Mouse (Mus musculus) hindbrain, embryonic 14.5 days (tissue): ENCODE data around the gene Fry. TPM values are rescaled to one million over a fixed set of nuclear protein-coding genes. Genes with fewer than 3 reads are reported as not detected.

ENCODE experiments used
- ATAC-seq: fragments of 200-750 bp; cut with Nextera tagmentation; 2 replicates; pipeline ENCODE4 v1.8.0; 2017; ENCODE audit warnings: moderate number of reproducible peaks, mild to moderate bottlenecking, moderate TSS enrichment, moderate library complexity; ENCODE audit not compliant: low FRiP score
- DNase-seq: peaks from one replicate; pipeline ENCODE4 v3.0.0-alpha.2; 2015; ENCODE audit warnings: low spot score
- H3K27ac ChIP-seq: fragments of 300-500 bp; sonication (generic); 2 replicates; pipeline ENCODE4 v1.5.1; 2014; ENCODE audit warnings: mild to moderate bottlenecking, moderate library complexity
- H3K27me3 ChIP-seq: fragments of 300-500 bp; sonication (generic); 2 replicates; pipeline ENCODE4 v1.6.1; 2014; ENCODE audit warnings: mild to moderate bottlenecking, low read length, mixed read lengths; ENCODE audit not compliant: control insufficient read depth, insufficient read depth
- H3K36me3 ChIP-seq: fragments of 300-500 bp; sonication (generic); replicated peaks from 2 replicates; pipeline ENCODE4 v1.6.1; 2014; ENCODE audit not compliant: control insufficient read depth, insufficient read depth
- H3K4me1 ChIP-seq: fragments of 300-500 bp; sonication (generic); replicated peaks from 2 replicates; pipeline ENCODE4 v1.6.1; 2014; ENCODE audit warnings: antibody characterized with exemption, low read length, mixed read lengths; ENCODE audit not compliant: control insufficient read depth, insufficient read depth
- H3K4me2 ChIP-seq: fragments of 300-500 bp; sonication (generic); replicated peaks from 2 replicates; pipeline ENCODE4 v1.6.1; 2014; ENCODE audit warnings: mild to moderate bottlenecking, moderate library complexity
- H3K4me3 ChIP-seq: fragments of 300-500 bp; sonication (generic); replicated peaks from 2 replicates; pipeline ENCODE4 v1.5.1; 2014; ENCODE audit warnings: mild to moderate bottlenecking, low read length
- H3K9ac ChIP-seq: fragments of 300-500 bp; sonication (generic); 2 replicates; pipeline ENCODE4 v1.6.1; 2014
- H3K9me3 ChIP-seq: fragments of 300-500 bp; sonication (generic); 2 replicates; pipeline ENCODE4 v1.6.1; 2016; ENCODE audit warnings: low read length; ENCODE audit not compliant: control insufficient read depth
- WGBS: fragments of 180-500 bp; shearing (Covaris S2); extraction: QIAGEN DNeasy Blood & Tissue Kit; methylation state at CpG from one replicate; pipeline ENCODE4 v1.1.7; 2014; 5-methylcytosine and 5-hydroxymethylcytosine counted together
- polyA plus RNA-seq: library from polyadenylated mRNA; unstranded; fragments of >200 nt; fragmentation: Nextera tagmentation; extraction: Ambion mirVana; gene quantifications from 2 replicates; pipeline ENCODE4 v1.2.1, GENCODE M21; 2014

The Fry gene
- polyA plus RNA-seq, 1 experiment from 2014 or later = 66.7 TPM

DNA sequence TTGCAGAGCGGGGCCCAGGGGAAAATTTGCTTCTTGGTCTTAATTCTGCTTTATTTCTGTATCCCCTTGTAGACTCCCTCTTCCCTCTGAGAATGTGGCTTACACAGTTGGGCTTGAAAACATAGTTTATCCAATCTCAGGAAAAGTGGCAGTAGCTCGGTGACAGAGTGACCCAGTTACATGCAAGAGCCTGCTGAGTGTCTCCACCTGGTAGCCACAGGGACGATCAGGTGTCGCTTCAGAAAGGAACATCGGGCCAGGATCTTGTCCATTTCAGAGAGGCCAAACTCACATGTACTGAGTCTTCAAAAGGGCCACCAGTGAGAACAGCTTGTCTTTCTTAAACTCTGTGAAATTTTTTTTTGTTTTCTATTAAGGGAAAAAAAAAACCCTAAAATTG, 117.5 kb downstream of the Fry start:
- ATAC-seq (no peak), DNase-seq (no peak)
- no peak overlapping the region for H3K9ac ChIP-seq
- no peak overlapping the region for H3K4me3 ChIP-seq
- H3K4me1 ChIP-seq = no peaks in the 10 kb centered on the region
- H3K27ac ChIP-seq = no peak overlapping the region
- no peaks in the 10 kb centered on the region for H3K9me3 ChIP-seq
- no peak overlapping the region for H3K4me2 ChIP-seq
- no peaks in the 10 kb centered on the region for H3K36me3 ChIP-seq
- no peaks in the 10 kb centered on the region for H3K27me3 ChIP-seq
- WGBS = 93% methylated on average over 5 of the region's 5 CpGs

DNA sequence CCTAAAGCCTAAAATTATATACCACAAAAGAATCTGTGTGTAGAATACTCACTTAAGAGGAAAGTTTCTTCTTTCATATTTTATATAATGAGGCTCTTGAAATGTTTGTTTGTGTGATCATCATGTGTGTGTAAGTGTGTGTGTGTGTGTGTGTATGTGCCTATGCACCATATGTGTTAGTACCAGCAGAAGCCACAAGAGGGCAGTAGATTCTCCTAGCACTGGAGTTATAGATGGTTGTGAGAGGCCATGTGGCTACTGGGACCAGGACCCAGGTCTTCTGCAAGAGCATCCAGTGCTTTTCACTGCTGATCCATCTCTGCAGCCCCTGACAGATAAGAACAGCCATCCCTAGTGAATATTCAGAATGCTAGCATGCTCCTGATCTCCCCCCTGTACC, 118.2 kb downstream of the Fry start:
- Histone ChIP-seq H3K4me1 (no peaks in the 10 kb centered on the region), H3K27ac (no peak overlapping the region), H3K9ac (no peak overlapping the region), H3K4me2 (no peak overlapping the region), H3K36me3 (no peaks in the 10 kb centered on the region), H3K9me3 (no peaks in the 10 kb centered on the region), H3K4me3 (no peak overlapping the region), H3K27me3 (no peaks in the 10 kb centered on the region)
- ATAC-seq = no peak
- DNase-seq = no peak

DNA sequence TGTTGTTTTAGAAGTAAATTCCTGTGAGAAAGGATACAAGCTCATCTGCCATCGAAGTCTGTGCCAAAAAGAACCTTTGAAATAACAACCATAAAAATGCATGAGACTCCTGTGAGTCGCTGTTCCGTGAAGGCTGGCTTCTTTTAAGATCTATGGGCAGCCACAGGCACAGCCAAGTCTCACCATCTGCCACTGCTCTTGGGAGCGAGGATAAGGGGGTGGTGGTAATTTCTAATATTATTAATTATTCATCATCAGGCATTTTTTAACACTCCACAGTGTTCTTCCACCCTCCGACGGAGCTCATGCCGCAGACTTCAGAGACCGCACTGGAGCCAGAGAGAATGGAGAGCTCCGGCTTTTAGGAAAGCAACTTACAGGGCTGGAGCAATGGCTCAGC, 123.2 kb downstream of the Fry start:
- Histone ChIP-seq H3K36me3 (no peaks in the 10 kb centered on the region), H3K4me2 (no peak overlapping the region), H3K4me3 (no peak overlapping the region), H3K9ac (no peak overlapping the region), H3K9me3 (no peaks in the 10 kb centered on the region), H3K4me1 (no peaks in the 10 kb centered on the region), H3K27me3 (no peaks in the 10 kb centered on the region), H3K27ac (no peak overlapping the region)
- DNase-seq (no peak), ATAC-seq (no peak; the same call in 1 of the 2 replicates)
- 63% methylated on average over 9 of the region's 9 CpGs for WGBS

- no peak for ATAC-seq
- H3K4me3 ChIP-seq = no peak overlapping the region
- H3K9ac ChIP-seq = no peak overlapping the region
- H3K27me3 ChIP-seq = no peaks in the 10 kb centered on the region
- no peak for DNase-seq
- no peak overlapping the region for H3K27ac ChIP-seq
- no peaks in the 10 kb centered on the region for H3K4me1 ChIP-seq
- H3K4me2 ChIP-seq = no peak overlapping the region
- no peaks in the 10 kb centered on the region for H3K36me3 ChIP-seq
- 79% methylated on average over 3 of the region's 3 CpGs for WGBS
- no peaks in the 10 kb centered on the region for H3K9me3 ChIP-seq
Measured at GRCm38 (mm10) chr5:150246737-150247136, 128.3 kb downstream of the Fry start.

DNA sequence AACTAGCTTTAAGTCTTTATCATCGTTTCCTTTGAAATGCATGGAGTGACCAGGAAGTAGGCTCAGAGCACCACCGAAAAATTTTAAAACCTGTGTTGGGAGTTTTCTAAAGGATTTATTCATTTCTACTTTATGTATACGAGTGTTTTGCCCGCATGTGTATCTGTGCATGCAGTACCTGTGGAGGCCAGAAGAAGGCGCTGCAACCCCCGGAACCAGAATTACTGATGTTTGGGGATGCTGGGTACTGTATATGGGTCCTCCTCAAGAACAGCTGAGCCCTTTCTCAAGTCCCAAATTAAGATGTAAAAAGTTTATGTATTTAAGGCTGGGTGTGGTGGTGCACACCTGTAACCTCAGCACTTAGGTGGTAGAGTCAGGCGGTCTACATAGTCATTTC, 139.3 kb downstream of the Fry start:
- DNase-seq (no peak), ATAC-seq (no peak)
- Histone ChIP-seq H3K27ac (peak overlapping the region; percentile 97; the same call in 1 of the 2 replicates), H3K9ac (no peak overlapping the region), H3K4me2 (peak overlapping the region; percentile 62; the same call in 1 of the 2 replicates), H3K9me3 (no peaks in the 10 kb centered on the region), H3K36me3 (no peaks in the 10 kb centered on the region), H3K4me3 (no peak overlapping the region), H3K4me1 (peaks cover 19% of the 10 kb centered on the region), H3K27me3 (no peaks in the 10 kb centered on the region)
- 81% methylated on average over 7 of the region's 7 CpGs for WGBS

- H3K27me3 ChIP-seq = no peaks in the 10 kb centered on the region
- peak overlapping the region; percentile 71 for H3K9ac ChIP-seq
- peak overlapping the region; percentile 97 for H3K27ac ChIP-seq
- peak overlapping the region; percentile 56 for H3K4me3 ChIP-seq
- H3K36me3 ChIP-seq = no peaks in the 10 kb centered on the region
- H3K4me2 ChIP-seq = peak overlapping the region; percentile 62
- peak; percentile 80 for DNase-seq
- 2% methylated on average over 29 of the region's 29 CpGs for WGBS
- peaks cover 33% of the 10 kb centered on the region for H3K4me1 ChIP-seq
- no peaks in the 10 kb centered on the region for H3K9me3 ChIP-seq
- ATAC-seq = peak; percentile 91
Measured at GRCm38 (mm10) chr5:150259191-150260053, 141.0 kb downstream of the Fry start.

- peak overlapping the region; percentile 62 for H3K4me2 ChIP-seq
- no peak for DNase-seq
- peak overlapping the region; percentile 97 for H3K27ac ChIP-seq
- ATAC-seq = peak; percentile 74
- peaks cover 37% of the 10 kb centered on the region for H3K4me1 ChIP-seq
- peak overlapping the region; percentile 56 for H3K4me3 ChIP-seq
- WGBS = 24% methylated on average over 9 of the region's 9 CpGs
- no peaks in the 10 kb centered on the region for H3K9me3 ChIP-seq
- no peaks in the 10 kb centered on the region for H3K36me3 ChIP-seq
- peak overlapping the region; percentile 71 for H3K9ac ChIP-seq
- H3K27me3 ChIP-seq = no peaks in the 10 kb centered on the region
Measured at GRCm38 (mm10) chr5:150260054-150260386, 141.6 kb downstream of the Fry start.

GRCm38 (mm10) chr5:150261361-150261760, 142.9 kb downstream of the Fry start:
- DNase-seq (peak; percentile 33), ATAC-seq (no peak)
- H3K9me3 ChIP-seq = no peaks in the 10 kb centered on the region
- peak overlapping the region; percentile 97 for H3K27ac ChIP-seq
- H3K36me3 ChIP-seq = no peaks in the 10 kb centered on the region
- peak overlapping the region; percentile 71 for H3K9ac ChIP-seq
- WGBS = 39% methylated on average over 4 of the region's 4 CpGs
- H3K4me2 ChIP-seq = peak overlapping the region; percentile 62
- no peaks in the 10 kb centered on the region for H3K27me3 ChIP-seq
- H3K4me3 ChIP-seq = peak overlapping the region; percentile 56
- peaks cover 41% of the 10 kb centered on the region for H3K4me1 ChIP-seq

DNA sequence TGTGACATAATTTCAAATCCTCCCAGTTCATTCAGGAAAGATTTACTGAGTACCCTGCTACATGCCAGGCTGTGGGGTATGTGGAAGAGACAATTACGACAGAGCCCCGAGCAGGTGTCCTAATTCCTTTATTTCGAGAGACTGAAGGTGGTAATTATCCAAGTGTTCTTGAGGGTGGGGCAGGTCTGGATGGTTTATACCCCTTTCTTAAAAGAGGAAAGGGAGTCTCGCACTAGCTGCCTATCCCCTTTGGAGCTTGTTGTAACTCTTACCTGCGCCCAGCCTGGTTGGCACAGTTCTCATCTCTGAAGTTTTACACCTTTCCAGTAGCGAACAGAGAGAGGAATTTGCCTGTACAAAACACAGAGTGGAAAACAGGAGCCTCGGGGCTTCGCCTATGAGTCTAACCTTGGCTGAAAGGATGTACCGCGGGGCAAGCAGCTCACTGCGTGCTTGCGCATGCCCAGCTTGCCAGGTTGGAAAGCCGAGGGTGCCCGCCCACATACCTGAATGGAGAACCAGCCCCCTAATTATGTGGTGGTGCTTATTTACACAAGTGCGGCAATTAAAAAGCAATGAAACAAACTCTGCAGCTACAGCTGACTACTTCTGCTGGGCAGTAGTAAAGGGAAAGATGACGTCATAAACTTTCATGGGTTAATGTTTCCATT, 143.7 kb downstream of the Fry start:
- ATAC-seq = no peak
- Histone ChIP-seq H3K4me3 (peak overlapping the region; percentile 56), H3K4me1 (peaks cover 41% of the 10 kb centered on the region), H3K27ac (peak overlapping the region; percentile 97; the same call in 1 of the 2 replicates), H3K36me3 (no peaks in the 10 kb centered on the region), H3K27me3 (no peaks in the 10 kb centered on the region), H3K9me3 (no peaks in the 10 kb centered on the region), H3K4me2 (peak overlapping the region; percentile 62), H3K9ac (peak overlapping the region; percentile 71)
- DNase-seq = no peak
- 84% methylated on average over 16 of the region's 16 CpGs for WGBS
